Mouse (Mus musculus): ENCODE data around the gene Vopp1. TPM values are rescaled to one million over a fixed set of nuclear protein-coding genes. Genes with fewer than 3 reads are reported as not detected.
A peak's percentile ranks its signal among the peaks of the same experiment; 100 is the strongest.

Gene Vopp1
- polyA plus RNA-seq, 1 experiment from 2014 or later: 77.2 TPM

- H3K27me3 ChIP-seq (ENCODE audit: control insufficient read depth, insufficient read depth, low read length): no peaks in the 10 kb centered on the region
- H3K4me3 ChIP-seq (ENCODE audit: low read depth, low read length): no peak overlapping the region
- DNase-seq (ENCODE audit: low spot score) (no peak), ATAC-seq (ENCODE audit: insufficient read depth, low FRiP score, low TSS enrichment) (no peak)
- no peak overlapping the region for H3K4me2 ChIP-seq (ENCODE audit: low read depth)
- no peaks in the 10 kb centered on the region for H3K36me3 ChIP-seq (ENCODE audit: control insufficient read depth, insufficient read depth, low read length)
- H3K9ac ChIP-seq (ENCODE audit: low read length): no peak overlapping the region
- no peaks in the 10 kb centered on the region for H3K4me1 ChIP-seq (ENCODE audit: control insufficient read depth, insufficient read depth, low read length)
- no peaks in the 10 kb centered on the region for H3K9me3 ChIP-seq (ENCODE audit: control insufficient read depth, low read length)
- no peak overlapping the region for H3K27ac ChIP-seq (ENCODE audit: low read depth, low read length)
- 70% methylated on average over 2 of the region's 2 CpGs for WGBS
These were observed 81.6 kb downstream of the Vopp1 start for GRCm38 (mm10) chr6:57743333-57743732.

- ATAC-seq (ENCODE audit: insufficient read depth, low FRiP score, low TSS enrichment) (no peak), DNase-seq (ENCODE audit: low spot score) (no peak)
- Histone ChIP-seq H3K4me2 (ENCODE audit: low read depth) (no peak overlapping the region), H3K4me3 (ENCODE audit: low read depth, low read length) (no peak overlapping the region), H3K9ac (ENCODE audit: low read length) (no peak overlapping the region), H3K27ac (ENCODE audit: low read depth, low read length) (no peak overlapping the region), H3K27me3 (ENCODE audit: control insufficient read depth, insufficient read depth, low read length) (no peaks in the 10 kb centered on the region), H3K4me1 (ENCODE audit: control insufficient read depth, insufficient read depth, low read length) (no peaks in the 10 kb centered on the region), H3K36me3 (ENCODE audit: control insufficient read depth, insufficient read depth, low read length) (no peaks in the 10 kb centered on the region), H3K9me3 (ENCODE audit: control insufficient read depth, low read length) (no peaks in the 10 kb centered on the region)
- WGBS: 90% methylated on average over 1 of the region's 1 CpGs
These were observed 82.2 kb downstream of the Vopp1 start for GRCm38 (mm10) chr6:57742749-57743148.

- Histone ChIP-seq H3K4me2 (ENCODE audit: low read depth) (no peak overlapping the region), H3K36me3 (ENCODE audit: control insufficient read depth, insufficient read depth, low read length) (no peaks in the 10 kb centered on the region), H3K9ac (ENCODE audit: low read length) (no peak overlapping the region), H3K27ac (ENCODE audit: low read depth, low read length) (no peak overlapping the region), H3K27me3 (ENCODE audit: control insufficient read depth, insufficient read depth, low read length) (no peaks in the 10 kb centered on the region), H3K4me1 (ENCODE audit: control insufficient read depth, insufficient read depth, low read length) (no peaks in the 10 kb centered on the region), H3K9me3 (ENCODE audit: control insufficient read depth, low read length) (no peaks in the 10 kb centered on the region), H3K4me3 (ENCODE audit: low read depth, low read length) (no peak overlapping the region)
- ATAC-seq (ENCODE audit: insufficient read depth, low FRiP score, low TSS enrichment) (no peak), DNase-seq (ENCODE audit: low spot score) (no peak)
- WGBS: 91% methylated on average over 1 of the region's 1 CpGs
These were observed 103.6 kb downstream of the Vopp1 start for GRCm38 (mm10) chr6:57721347-57721746.

GRCm38 (mm10) chr6:57711726-57712125, 113.2 kb downstream of the Vopp1 start:
- no peak for DNase-seq (ENCODE audit: low spot score)
- H3K27ac ChIP-seq (ENCODE audit: low read depth, low read length): no peak overlapping the region
- 39% methylated on average over 1 of the region's 1 CpGs for WGBS

GRCm38 (mm10) chr6:57706721-57707120, 118.2 kb downstream of the Vopp1 start:
- Histone ChIP-seq H3K9ac (ENCODE audit: low read length) (no peak overlapping the region), H3K9me3 (ENCODE audit: control insufficient read depth, low read length) (no peaks in the 10 kb centered on the region), H3K4me2 (ENCODE audit: low read depth) (no peak overlapping the region), H3K4me1 (ENCODE audit: control insufficient read depth, insufficient read depth, low read length) (no peaks in the 10 kb centered on the region), H3K27ac (ENCODE audit: low read depth, low read length) (no peak overlapping the region), H3K27me3 (ENCODE audit: control insufficient read depth, insufficient read depth, low read length) (no peaks in the 10 kb centered on the region), H3K36me3 (ENCODE audit: control insufficient read depth, insufficient read depth, low read length) (no peaks in the 10 kb centered on the region), H3K4me3 (ENCODE audit: low read depth, low read length) (no peak overlapping the region)
- 98% methylated on average over 1 of the region's 1 CpGs for WGBS
- ATAC-seq (ENCODE audit: insufficient read depth, low FRiP score, low TSS enrichment) (no peak), DNase-seq (ENCODE audit: low spot score) (no peak)

More at GRCm38 (mm10) chr6:57711726-57712125, 113.2 kb downstream of the Vopp1 start:
- no peak for ATAC-seq (ENCODE audit: insufficient read depth, low FRiP score, low TSS enrichment)
- Histone ChIP-seq H3K9me3 (ENCODE audit: control insufficient read depth, low read length) (no peaks in the 10 kb centered on the region), H3K36me3 (ENCODE audit: control insufficient read depth, insufficient read depth, low read length) (no peaks in the 10 kb centered on the region), H3K27me3 (ENCODE audit: control insufficient read depth, insufficient read depth, low read length) (no peaks in the 10 kb centered on the region), H3K4me1 (ENCODE audit: control insufficient read depth, insufficient read depth, low read length) (no peaks in the 10 kb centered on the region), H3K4me3 (ENCODE audit: low read depth, low read length) (no peak overlapping the region), H3K9ac (ENCODE audit: low read length) (no peak overlapping the region), H3K4me2 (ENCODE audit: low read depth) (no peak overlapping the region)

GRCm38 (mm10) chr6:57703703-57704102, 121.3 kb downstream of the Vopp1 start:
- WGBS: 42% methylated on average over 2 of the region's 2 CpGs
- H3K9me3 ChIP-seq (ENCODE audit: control insufficient read depth, low read length): no peaks in the 10 kb centered on the region
- peak overlapping the region; percentile 66 for H3K4me3 ChIP-seq (ENCODE audit: low read depth, low read length)
- peak overlapping the region; percentile 69 for H3K4me2 ChIP-seq (ENCODE audit: low read depth)
- peak overlapping the region; percentile 95; the same call in 1 of the 2 replicates for H3K27ac ChIP-seq (ENCODE audit: low read depth, low read length)
- H3K36me3 ChIP-seq (ENCODE audit: control insufficient read depth, insufficient read depth, low read length): no peaks in the 10 kb centered on the region
- no peak for DNase-seq (ENCODE audit: low spot score)
- no peaks in the 10 kb centered on the region for H3K27me3 ChIP-seq (ENCODE audit: control insufficient read depth, insufficient read depth, low read length)
- peak overlapping the region; percentile 90 for H3K9ac ChIP-seq (ENCODE audit: low read length)
- H3K4me1 ChIP-seq (ENCODE audit: control insufficient read depth, insufficient read depth, low read length): no peaks in the 10 kb centered on the region
- peak; percentile 42 for ATAC-seq (ENCODE audit: insufficient read depth, low FRiP score, low TSS enrichment)

- no peaks in the 10 kb centered on the region for H3K4me1 ChIP-seq (ENCODE audit: control insufficient read depth, insufficient read depth, low read length)
- H3K4me2 ChIP-seq (ENCODE audit: low read depth): peak overlapping the region; percentile 69
- H3K4me3 ChIP-seq (ENCODE audit: low read depth, low read length): peak overlapping the region; percentile 66
- H3K27ac ChIP-seq (ENCODE audit: low read depth, low read length): peak overlapping the region; percentile 95
- DNase-seq (ENCODE audit: low spot score) (peak; percentile 95), ATAC-seq (ENCODE audit: insufficient read depth, low FRiP score, low TSS enrichment) (peak; percentile 100)
- H3K9me3 ChIP-seq (ENCODE audit: control insufficient read depth, low read length): no peaks in the 10 kb centered on the region
- no peaks in the 10 kb centered on the region for H3K27me3 ChIP-seq (ENCODE audit: control insufficient read depth, insufficient read depth, low read length)
- H3K36me3 ChIP-seq (ENCODE audit: control insufficient read depth, insufficient read depth, low read length): no peaks in the 10 kb centered on the region
- H3K9ac ChIP-seq (ENCODE audit: low read length): peak overlapping the region; percentile 90
- WGBS: under 1% methylated on average over 59 of the region's 59 CpGs
These were observed 122.0 kb downstream of the Vopp1 start for GRCm38 (mm10) chr6:57702743-57703499.

- H3K9me3 ChIP-seq (ENCODE audit: control insufficient read depth, low read length): no peaks in the 10 kb centered on the region
- peak within 1 kb of the TSS; percentile 90 for H3K9ac ChIP-seq (ENCODE audit: low read length)
- peak within 1 kb of the TSS; percentile 66 for H3K4me3 ChIP-seq (ENCODE audit: low read depth, low read length)
- ATAC-seq (ENCODE audit: insufficient read depth, low FRiP score, low TSS enrichment) (peak; percentile 36), DNase-seq (ENCODE audit: low spot score) (no peak)
- no peaks in the 10 kb centered on the region for H3K27me3 ChIP-seq (ENCODE audit: control insufficient read depth, insufficient read depth, low read length)
- no peaks in the 10 kb centered on the region for H3K36me3 ChIP-seq (ENCODE audit: control insufficient read depth, insufficient read depth, low read length)
- WGBS: under 1% methylated on average over 10 of the region's 10 CpGs
- peak within 1 kb of the TSS; percentile 69 for H3K4me2 ChIP-seq (ENCODE audit: low read depth)
- H3K4me1 ChIP-seq (ENCODE audit: control insufficient read depth, insufficient read depth, low read length): no peaks in the 10 kb centered on the region
- peak within 1 kb of the TSS; percentile 95 for H3K27ac ChIP-seq (ENCODE audit: low read depth, low read length)
These were observed 122.6 kb downstream of the Vopp1 start, which contains the start of gene Lancl2 for GRCm38 (mm10) chr6:57702376-57702742. TSS of gene Lancl2 (plus strand) at chr6:57702540.

- Histone ChIP-seq H3K4me3 (ENCODE audit: low read depth, low read length) (no peak overlapping the region; the same call in 1 of the 2 replicates), H3K4me2 (ENCODE audit: low read depth) (no peak overlapping the region), H3K36me3 (ENCODE audit: control insufficient read depth, insufficient read depth, low read length) (no peaks in the 10 kb centered on the region), H3K9ac (ENCODE audit: low read length) (no peak overlapping the region), H3K27me3 (ENCODE audit: control insufficient read depth, insufficient read depth, low read length) (no peaks in the 10 kb centered on the region), H3K4me1 (ENCODE audit: control insufficient read depth, insufficient read depth, low read length) (no peaks in the 10 kb centered on the region), H3K27ac (ENCODE audit: low read depth, low read length) (no peak overlapping the region), H3K9me3 (ENCODE audit: control insufficient read depth, low read length) (no peaks in the 10 kb centered on the region)
- ATAC-seq (ENCODE audit: insufficient read depth, low FRiP score, low TSS enrichment): no peak
- DNase-seq (ENCODE audit: low spot score): peak; percentile 17
- whole genome bisulfite sequencing: 64% methylated on average over 4 of the region's 4 CpGs
These were observed 123.3 kb downstream of the Vopp1 start for GRCm38 (mm10) chr6:57701686-57702085.

Measured in neural tube, embryonic 11.5 days (tissue).